Comparison of ENCODE assay signal across 8 mouse cellular contexts in the genomic region with DNA sequence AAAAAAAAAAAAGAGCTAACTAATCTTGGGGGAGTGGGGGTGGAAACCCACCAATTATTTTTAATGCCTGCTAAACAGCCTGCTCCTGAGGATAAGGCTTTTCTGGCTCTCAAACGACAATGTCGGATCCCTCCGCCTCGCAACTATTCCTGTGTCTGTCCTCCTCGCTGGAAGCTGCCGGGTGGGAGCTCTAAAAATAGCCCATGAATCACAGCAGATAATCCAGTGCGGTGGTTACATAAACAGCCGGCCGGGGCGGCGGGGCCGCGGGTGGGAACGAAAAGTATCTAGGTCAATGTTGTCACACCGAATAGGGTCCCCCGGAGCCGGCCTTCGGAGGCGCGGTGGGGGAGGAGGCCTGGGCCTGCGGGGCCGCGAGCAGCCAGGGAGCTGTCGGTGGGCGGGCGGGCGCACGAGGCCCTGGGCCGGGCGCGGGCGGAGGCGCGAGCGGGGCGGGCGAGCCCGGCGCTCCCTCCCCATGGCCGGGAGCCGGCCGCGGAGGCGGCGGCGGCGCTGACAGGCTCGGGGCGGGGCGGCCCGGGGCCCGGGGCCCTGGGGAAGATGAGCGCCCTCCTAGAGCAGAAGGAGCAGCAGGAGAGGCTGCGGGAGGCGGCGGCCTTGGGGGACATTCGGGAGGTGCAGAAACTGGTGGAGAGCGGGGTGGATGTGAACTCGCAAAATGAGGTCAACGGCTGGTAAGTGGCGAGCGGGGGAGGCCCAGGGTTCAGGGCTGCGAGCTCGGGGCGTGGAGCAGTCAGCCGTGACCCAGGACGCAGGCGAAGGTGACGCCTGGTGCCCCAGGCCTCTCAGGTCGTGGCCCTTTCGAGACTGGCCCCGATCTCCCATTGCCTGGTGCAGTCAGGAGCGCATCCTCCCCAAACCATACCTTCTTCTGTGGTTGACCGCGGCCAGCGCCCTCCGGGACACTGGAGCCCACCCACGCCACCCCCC. TPM values are rescaled to one million over a fixed set of nuclear protein-coding genes. Genes with fewer than 3 reads are reported as not detected.
DNase-seq lines count a peak whose midpoint lies in the region; ATAC-seq and TF ChIP-seq lines count a peak whose summit lies in the region.

A gene (plus strand): TSS at position 309 of the 951 bp plus-strand sequence.

- in situ Hi-C loops in CH12.LX (cut with MboI; ENCODE audit: low pct_ligation_motif_present, low pct_unique_long_range_greater_than_20kb, low sequenced_read_pairs): no loop called here

- peak within 1 kb of the TSS; percentile 96 for H3K4me2 ChIP-seq in CH12.LX (ENCODE audit: insufficient read depth, low read depth, poor library complexity, severe bottlenecking)
- H3K4me2 ChIP-seq in forebrain, embryonic 12.5 days: peak within 1 kb of the TSS; percentile 68
- peak within 1 kb of the TSS; percentile 76 for H3K4me2 ChIP-seq in heart, postnatal 0 days (ENCODE audit: low read depth, low read length)
- peak within 1 kb of the TSS; percentile 93 for H3K4me2 ChIP-seq in liver, embryonic 16.5 days (ENCODE audit: low read depth, low read length)
- H3K4me2 ChIP-seq in neural tube, embryonic 13.5 days: peak within 1 kb of the TSS; percentile 75

- H3K9me3 ChIP-seq in CH12.LX (replicated peaks; ENCODE audit: low read length): no peaks in the 10 kb centered on the region
- H3K9me3 ChIP-seq in forebrain, embryonic 12.5 days: no peaks in the 10 kb centered on the region
- H3K9me3 ChIP-seq in heart, postnatal 0 days (replicated peaks; ENCODE audit: control insufficient read depth, low read length): no peaks in the 10 kb centered on the region
- H3K9me3 ChIP-seq in liver, embryonic 16.5 days (replicated peaks; ENCODE audit: control insufficient read depth, low read length): no peaks in the 10 kb centered on the region
- no peaks in the 10 kb centered on the region for H3K9me3 ChIP-seq in neural tube, embryonic 13.5 days

- H3K79me2 ChIP-seq in CH12.LX (replicated peaks; ENCODE audit: control insufficient read depth, extremely low read depth, insufficient read depth, poor library complexity, severe bottlenecking): peaks cover 24% of the 10 kb centered on the region

- H3K27ac ChIP-seq in CH12.LX (ENCODE audit: insufficient read depth, low read depth): peak within 1 kb of the TSS; percentile 88
- peak within 1 kb of the TSS; percentile 99 for H3K27ac ChIP-seq in forebrain, embryonic 12.5 days
- H3K27ac ChIP-seq in heart, postnatal 0 days (ENCODE audit: low read depth): peak within 1 kb of the TSS; percentile 100
- H3K27ac ChIP-seq in liver, embryonic 16.5 days (ENCODE audit: low read length): peak within 1 kb of the TSS; percentile 89
- peak within 1 kb of the TSS; percentile 100 for H3K27ac ChIP-seq in neural tube, embryonic 13.5 days (replicated peaks)
- peak within 1 kb of the TSS; percentile 87 for H3K27ac ChIP-seq in testis, adult 2 months (ENCODE audit: control insufficient read depth, insufficient read depth, low read depth, low read length)

- peaks cover 4 to 24% of the 10 kb centered on the region in 2 experiments for H3K36me3 ChIP-seq in CH12.LX (replicated peaks in 1 of 2; ENCODE audit: control insufficient read depth in 1 of 2, insufficient read depth in 1 of 2, low read length in 1 of 2)
- no peaks in the 10 kb centered on the region for H3K36me3 ChIP-seq in forebrain, embryonic 12.5 days (replicated peaks)
- 0 out of 2 replicates have a peak, but pooled peaks cover 6% of the 10 kb centered on the region for H3K36me3 ChIP-seq in heart, postnatal 0 days (replicated peaks; ENCODE audit: control insufficient read depth, insufficient read depth, low read length)
- H3K36me3 ChIP-seq in liver, embryonic 16.5 days (ENCODE audit: control insufficient read depth, insufficient read depth): no peaks in the 10 kb centered on the region
- no peaks in the 10 kb centered on the region for H3K36me3 ChIP-seq in neural tube, embryonic 13.5 days
- no peaks in the 10 kb centered on the region for H3K36me3 ChIP-seq in testis, adult 2 months (ENCODE audit: control insufficient read depth, insufficient read depth, low read length)

- peak; percentile 82 for TF ChIP-seq POLR2A in CH12.LX (IDR thresholded peaks at IDR 0.05; ENCODE audit: low read depth, low read length)
- peak; percentile 55 for TF ChIP-seq POLR2A in testis, adult 2 months (IDR thresholded peaks at IDR 0.05; ENCODE audit: control insufficient read depth, low read depth, low read length)

- TF ChIP-seq EP300 in CH12.LX (IDR thresholded peaks at IDR 0.05; ENCODE audit: low read length): peak; percentile 10; the same call in 1 of the 2 replicates
- TF ChIP-seq EP300 in heart, postnatal 0 days (IDR thresholded peaks at IDR 0.05; ENCODE audit: low read depth): peak; percentile 82

- WGBS in forebrain, embryonic 12.5 days: under 1% methylated on average over 62 of the region's 78 CpGs
- WGBS in heart, postnatal 0 days: under 1% methylated on average over 68 of the region's 78 CpGs
- WGBS in liver, embryonic 16.5 days (ENCODE audit: insufficient replicate concordance): under 1% methylated on average over 71 of the region's 78 CpGs
- under 1% methylated on average over 75 of the region's 78 CpGs for WGBS in neural tube, embryonic 13.5 days

- peaks cover 7 to 45% of the 10 kb centered on the region in 2 experiments; a peak in 3 of 4 replicates for H3K4me1 ChIP-seq in CH12.LX (ENCODE audit: control insufficient read depth in 1 of 2, insufficient read depth in 2 of 2)
- peaks cover 40% of the 10 kb centered on the region for H3K4me1 ChIP-seq in forebrain, embryonic 12.5 days
- H3K4me1 ChIP-seq in heart, postnatal 0 days (ENCODE audit: control insufficient read depth, insufficient read depth): peaks cover 25% of the 10 kb centered on the region
- peaks cover 30% of the 10 kb centered on the region for H3K4me1 ChIP-seq in liver, embryonic 16.5 days (ENCODE audit: control insufficient read depth, low read depth, low read length)
- H3K4me1 ChIP-seq in neural tube, embryonic 13.5 days (replicated peaks): peaks cover 55% of the 10 kb centered on the region
- peaks cover 3% of the 10 kb centered on the region for H3K4me1 ChIP-seq in testis, adult 2 months (ENCODE audit: control insufficient read depth, insufficient read depth, low read length)

- peak within 1 kb of the TSS; percentile 96 for H3K9ac ChIP-seq in CH12.LX (ENCODE audit: insufficient read depth, low read depth)
- peak within 1 kb of the TSS; percentile 86 for H3K9ac ChIP-seq in forebrain, embryonic 12.5 days
- peak within 1 kb of the TSS; percentile 99 for H3K9ac ChIP-seq in heart, postnatal 0 days (replicated peaks; ENCODE audit: low read depth, low read length)
- H3K9ac ChIP-seq in liver, embryonic 16.5 days (ENCODE audit: low read depth, low read length): peak within 1 kb of the TSS; percentile 84
- H3K9ac ChIP-seq in neural tube, embryonic 13.5 days: peak within 1 kb of the TSS; percentile 99

- dilution Hi-C loops in CH12.LX (cut with MboI; ENCODE audit: extremely low pct_ligation_motif_present, extremely low pct_unique_long_range_greater_than_20kb, low sequenced_read_pairs): no loop called here

- peak within 1 kb of the TSS; percentile 61 to 80 (median 74) for H3K4me3 ChIP-seq in CH12.LX (replicated peaks in 1 of 3; ENCODE audit: low read depth in 2 of 3, low read length in 2 of 3, poor library complexity in 1 of 3)
- H3K4me3 ChIP-seq in forebrain, embryonic 12.5 days (replicated peaks): peak within 1 kb of the TSS; percentile 66
- H3K4me3 ChIP-seq in heart, postnatal 0 days (ENCODE audit: low read depth, low read length): peak within 1 kb of the TSS; percentile 77
- H3K4me3 ChIP-seq in liver, embryonic 16.5 days (ENCODE audit: low read depth, low read length): peak within 1 kb of the TSS; percentile 79
- peak within 1 kb of the TSS; percentile 75 for H3K4me3 ChIP-seq in neural tube, embryonic 13.5 days
- peak within 1 kb of the TSS; percentile 81 for H3K4me3 ChIP-seq in testis, adult 2 months (ENCODE audit: control insufficient read depth, low read depth, low read length)

- no peak for TF ChIP-seq RAD21 in CH12.LX (IDR thresholded peaks at IDR 0.05; ENCODE audit: low read depth, low read length)

- ATAC-seq in forebrain, embryonic 12.5 days (ENCODE audit: low FRiP score): peak; percentile 87
- ATAC-seq in heart, postnatal 0 days (ENCODE audit: insufficient read depth, low read depth): peak; percentile 90
- ATAC-seq in liver, embryonic 16.5 days (ENCODE audit: low read depth): peak; percentile 89
- ATAC-seq in neural tube, embryonic 13.5 days (ENCODE audit: low read depth): peak; percentile 82

- H3K27me3 ChIP-seq in CH12.LX (replicated peaks): no peaks in the 10 kb centered on the region
- no peaks in the 10 kb centered on the region for H3K27me3 ChIP-seq in forebrain, embryonic 12.5 days
- H3K27me3 ChIP-seq in heart, postnatal 0 days (ENCODE audit: control insufficient read depth, insufficient read depth, low read length): no peaks in the 10 kb centered on the region
- no peaks in the 10 kb centered on the region for H3K27me3 ChIP-seq in liver, embryonic 16.5 days (ENCODE audit: control insufficient read depth, insufficient read depth, low read depth, low read length)
- H3K27me3 ChIP-seq in neural tube, embryonic 13.5 days: no peaks in the 10 kb centered on the region
- no peaks in the 10 kb centered on the region for H3K27me3 ChIP-seq in testis, adult 2 months (ENCODE audit: control insufficient read depth, insufficient read depth, low read length)

- no peak for TF ChIP-seq CTCF in CH12.LX (conservative IDR thresholded peaks at IDR 0.05 in 1 of 2, IDR thresholded peaks at IDR 0.05 in 1 of 2; ENCODE audit: low read depth in 2 of 2, low read length in 2 of 2)
- no peak for TF ChIP-seq CTCF in heart, postnatal 0 days (IDR thresholded peaks at IDR 0.05; ENCODE audit: low read depth)
- TF ChIP-seq CTCF in testis, adult 2 months (IDR thresholded peaks at IDR 0.05; ENCODE audit: control insufficient read depth, insufficient read depth, insufficient replicate concordance, low read depth, low read length): no peak

- peak; percentile 95 for DNase-seq in CH12.LX (ENCODE audit: extremely low read depth)
- peak; percentile 72 for DNase-seq in c-Kit-positive CD71-positive TER-119-negative erythroid progenitor cells, embryonic 14.5 days (ENCODE audit: low read depth)
- DNase-seq in heart, postnatal 0 days (ENCODE audit: low spot score): peak; percentile 97
- peak; percentile 92 to 96 for DNase-seq in kidney, postnatal 4 days

TF ChIP-seq in CH12.LX, 34 proteins besides CTCF, POLR2A, EP300 and RAD21 (continues in another document):
- TF ChIP-seq ZKSCAN1 (IDR thresholded peaks at IDR 0.05; ENCODE audit: borderline replicate concordance, low read depth, low read length): 0 out of 2 replicates have a peak, but pooled peaks have one; percentile 19

RNA-seq across cellular contexts. Expression of the gene that starts here (rescaled TPM):
- 55.7 and 56.0 TPM in 2 replicates for total RNA-seq in CH12.LX (2012; rRNA removed)
- 62.0 and 64.5 TPM in 2 replicates for total RNA-seq in CH12.LX (2014; rRNA removed)
- polyA plus RNA-seq in CH12.LX (2012; ENCODE audit: insufficient read length, low read depth): 97.4 and 98.8 TPM in 2 replicates
- polyA plus RNA-seq in forebrain, embryonic 12.5 days (2016; fragmentation: Nextera tagmentation; extraction: Ambion mirVana): 12.6 and 20.9 TPM in 2 replicates
- 164 and 181 TPM in 2 replicates for total RNA-seq in heart, postnatal 0 days (2014; rRNA removed; ENCODE audit: low replicate concordance)
- polyA plus RNA-seq in heart, postnatal 0 days (2015; fragmentation: Nextera tagmentation; extraction: Ambion mirVana): 53.7 and 54.6 TPM in 2 replicates
- polyA plus RNA-seq in liver, embryonic 16.5 days (2015; fragmentation: Nextera tagmentation; extraction: Ambion mirVana): 2.9 and 3.5 TPM in 2 replicates
- polyA plus RNA-seq in neural tube, embryonic 13.5 days (2015; fragmentation: Nextera tagmentation; extraction: Ambion mirVana): 21.0 and 21.8 TPM in 2 replicates
- 80.8 and 89.0 TPM in 2 replicates for polyA plus RNA-seq in testis, adult 2 months (2012; rRNA removed)

Comparison
In these comparisons a context has a peak if more than half of its experiments do, and no peak if none do; other contexts are left out.
1. Peak in every context shown above with its lines: DNase-seq, ATAC-seq, H3K4me3 ChIP-seq and H3K27ac ChIP-seq.